In genomic region chr11:43586324-43587090, GRCm38 (mm10) we compare ENCODE assay signal across 8 mouse cellular contexts. TPM values are rescaled to one million over a fixed set of nuclear protein-coding genes. Genes with fewer than 3 reads are reported as not detected.
DNase-seq lines count a peak whose midpoint lies in the region; ATAC-seq and TF ChIP-seq lines count a peak whose summit lies in the region.

Gene 4933415A04Rik, plus strand, starts transcription at chr11:43587040.

- peak; percentile 40 for TF ChIP-seq CTCF in bone marrow, adult 2 months (IDR thresholded peaks at IDR 0.05; ENCODE audit: control insufficient read depth, insufficient read depth, low read length)

- H3K27ac ChIP-seq in hindbrain, embryonic 11.5 days (ENCODE audit: low read depth, low read length), result no peak within 1 kb of the TSS
- H3K27ac ChIP-seq in hindbrain, embryonic 16.5 days (ENCODE audit: low read depth, low read length), result no peak within 1 kb of the TSS
- H3K27ac ChIP-seq in bone marrow, adult 2 months (ENCODE audit: control insufficient read depth, insufficient read depth, low read depth, low read length, poor library complexity), result no peak within 1 kb of the TSS
- H3K27ac ChIP-seq in embryonic facial prominence, embryonic 14.5 days (replicated peaks; ENCODE audit: low read depth, low read length), result no peak within 1 kb of the TSS

- 74% methylated on average over 7 of the region's 7 CpGs for WGBS in hindbrain, embryonic 11.5 days
- WGBS in hindbrain, embryonic 16.5 days, result 73% methylated on average over 7 of the region's 7 CpGs
- WGBS in bone marrow, adult 2 months, result 58% methylated on average over 7 of the region's 7 CpGs
- WGBS in embryonic facial prominence, embryonic 14.5 days, result 68% methylated on average over 7 of the region's 7 CpGs

- no peak within 1 kb of the TSS for H3K4me3 ChIP-seq in hindbrain, embryonic 11.5 days (ENCODE audit: low read depth, low read length)
- H3K4me3 ChIP-seq in hindbrain, embryonic 16.5 days (ENCODE audit: low read length), result no peak within 1 kb of the TSS
- no peak within 1 kb of the TSS for H3K4me3 ChIP-seq in bone marrow, adult 2 months (replicated peaks; ENCODE audit: control insufficient read depth, low read depth, low read length)
- no peak within 1 kb of the TSS for H3K4me3 ChIP-seq in embryonic facial prominence, embryonic 14.5 days (ENCODE audit: low read depth, low read length)

- H3K4me1 ChIP-seq in hindbrain, embryonic 11.5 days (replicated peaks; ENCODE audit: control insufficient read depth, insufficient read depth, low read length), result 0 out of 2 replicates have a peak, but pooled peaks cover 2% of the 10 kb centered on the region
- H3K4me1 ChIP-seq in hindbrain, embryonic 16.5 days (ENCODE audit: control insufficient read depth, insufficient read depth, low read depth, low read length), result no peaks in the 10 kb centered on the region
- H3K4me1 ChIP-seq in bone marrow, adult 2 months (ENCODE audit: control insufficient read depth, insufficient read depth, low read length), result no peaks in the 10 kb centered on the region
- no peaks in the 10 kb centered on the region for H3K4me1 ChIP-seq in embryonic facial prominence, embryonic 14.5 days (ENCODE audit: control insufficient read depth, insufficient read depth, low read length)

- H3K9me3 ChIP-seq in hindbrain, embryonic 11.5 days (ENCODE audit: control insufficient read depth, low read length), result no peaks in the 10 kb centered on the region
- H3K9me3 ChIP-seq in hindbrain, embryonic 16.5 days (ENCODE audit: control insufficient read depth, low read length), result no peaks in the 10 kb centered on the region
- no peaks in the 10 kb centered on the region for H3K9me3 ChIP-seq in embryonic facial prominence, embryonic 14.5 days (ENCODE audit: control insufficient read depth, low read length)

- no peak for TF ChIP-seq POLR2A in bone marrow, adult 2 months (IDR thresholded peaks at IDR 0.05; ENCODE audit: borderline replicate concordance, control insufficient read depth, low read depth, low read length)

- no peak within 1 kb of the TSS for H3K4me2 ChIP-seq in hindbrain, embryonic 11.5 days (replicated peaks; ENCODE audit: low read depth, low read length)
- no peak within 1 kb of the TSS for H3K4me2 ChIP-seq in hindbrain, embryonic 16.5 days (ENCODE audit: low read length)
- H3K4me2 ChIP-seq in embryonic facial prominence, embryonic 14.5 days (ENCODE audit: low read depth, low read length), result no peak within 1 kb of the TSS

- intact Hi-C loops in heart, postnatal 36 days (cut with DNase I), result loop anchor here (1.0 to 2.0 kb wide), 2 partner anchors 58 to 92 kb away; partner anchors contain the start of gene Ccnjl

- H3K9ac ChIP-seq in hindbrain, embryonic 11.5 days (ENCODE audit: low read depth, low read length), result no peak within 1 kb of the TSS
- H3K9ac ChIP-seq in hindbrain, embryonic 16.5 days (ENCODE audit: low read depth, low read length), result no peak within 1 kb of the TSS
- no peak within 1 kb of the TSS for H3K9ac ChIP-seq in embryonic facial prominence, embryonic 14.5 days (ENCODE audit: low read depth, low read length)

- no peaks in the 10 kb centered on the region for H3K27me3 ChIP-seq in hindbrain, embryonic 11.5 days (ENCODE audit: control insufficient read depth, insufficient read depth, low read length)
- no peaks in the 10 kb centered on the region for H3K27me3 ChIP-seq in hindbrain, embryonic 16.5 days (replicated peaks; ENCODE audit: control insufficient read depth, insufficient read depth, low read length)
- H3K27me3 ChIP-seq in embryonic facial prominence, embryonic 14.5 days (replicated peaks; ENCODE audit: control insufficient read depth, insufficient read depth, low read length), result no peaks in the 10 kb centered on the region
- no peaks in the 10 kb centered on the region; the same call in 1 of the 2 replicates for H3K27me3 ChIP-seq in splenic B cell, adult 2 months (ENCODE audit: control insufficient read depth, insufficient read depth, low read length, poor library complexity, severe bottlenecking)

- peak; percentile 88 for DNase-seq in hindbrain, embryonic 11.5 days (ENCODE audit: low spot score)
- peak; percentile 82 for DNase-seq in embryonic facial prominence, embryonic 14.5 days (ENCODE audit: low spot score)
- peak; percentile 80 for DNase-seq in heart, postnatal 36 days
- peak; percentile 22 to 58 for DNase-seq in layer of hippocampus, adult 8-10 months (ENCODE audit: low spot score in 2 of 2)
- DNase-seq in lung, postnatal 4 days, result peak; percentile 41 to 85
- DNase-seq in splenic B cell, adult 2 months (ENCODE audit: low read depth, low spot score), result peak; percentile 49

- 0 out of 2 replicates have a peak, but pooled peaks cover 4% of the 10 kb centered on the region for H3K36me3 ChIP-seq in hindbrain, embryonic 11.5 days (ENCODE audit: control insufficient read depth, insufficient read depth, low read length)
- H3K36me3 ChIP-seq in hindbrain, embryonic 16.5 days (ENCODE audit: control insufficient read depth, insufficient read depth, low read length), result no peaks in the 10 kb centered on the region; the same call in 1 of the 2 replicates
- H3K36me3 ChIP-seq in embryonic facial prominence, embryonic 14.5 days (ENCODE audit: control insufficient read depth, insufficient read depth, low read length), result peaks cover 31% of the 10 kb centered on the region
- H3K36me3 ChIP-seq in splenic B cell, adult 2 months (ENCODE audit: control insufficient read depth, insufficient read depth, low read length, poor library complexity, severe bottlenecking), result no peaks in the 10 kb centered on the region

- peak; percentile 53; the same call in 1 of the 2 replicates for ATAC-seq in hindbrain, embryonic 11.5 days (ENCODE audit: low FRiP score)
- no peak for ATAC-seq in hindbrain, embryonic 16.5 days
- ATAC-seq in embryonic facial prominence, embryonic 14.5 days (ENCODE audit: low read depth), result no peak

RNA-seq across cellular contexts. Expression of gene 4933415A04Rik, which starts in this region (rescaled TPM):
- polyA plus RNA-seq in hindbrain, embryonic 11.5 days (2014; fragmentation: Nextera tagmentation; extraction: Ambion mirVana), result 8.5 and 10.4 TPM in 2 replicates
- polyA plus RNA-seq in hindbrain, embryonic 16.5 days (2015; fragmentation: Nextera tagmentation; extraction: Ambion mirVana), result 2.2 and 3.3 TPM in 2 replicates
- 1.1 and 3.2 TPM in 2 replicates for polyA plus RNA-seq in bone marrow, adult 2 months (2011; ENCODE audit: insufficient read depth, insufficient read length, low replicate concordance, missing spikeins)
- 1.6 and 2.2 TPM in 2 replicates for polyA plus RNA-seq in embryonic facial prominence, embryonic 14.5 days (2014; fragmentation: Nextera tagmentation; extraction: Ambion mirVana)
- total RNA-seq in heart, postnatal 36 days (2021), result under 1 TPM; 0.39 to 0.60 TPM
- total RNA-seq in layer of hippocampus, adult 8-10 months (2022), result 1 to 10 TPM; 1.3 to 3.0 (median 2.4) TPM

Comparison
In these comparisons a context has a peak if more than half of its experiments do, and no peak if none do; other contexts are left out.
1. Peak in DNase-seq in heart, postnatal 36 days; RNA of the gene not detected or under 1 TPM.